Mouse (Mus musculus): ENCODE results near the gene Pgd.
"Not testable (repeated sequence)": the region's sequence is repeated elsewhere in the genome, so short reads cannot be mapped to it uniquely, and the experiment has no call there.

Gene Pgd

DNA sequence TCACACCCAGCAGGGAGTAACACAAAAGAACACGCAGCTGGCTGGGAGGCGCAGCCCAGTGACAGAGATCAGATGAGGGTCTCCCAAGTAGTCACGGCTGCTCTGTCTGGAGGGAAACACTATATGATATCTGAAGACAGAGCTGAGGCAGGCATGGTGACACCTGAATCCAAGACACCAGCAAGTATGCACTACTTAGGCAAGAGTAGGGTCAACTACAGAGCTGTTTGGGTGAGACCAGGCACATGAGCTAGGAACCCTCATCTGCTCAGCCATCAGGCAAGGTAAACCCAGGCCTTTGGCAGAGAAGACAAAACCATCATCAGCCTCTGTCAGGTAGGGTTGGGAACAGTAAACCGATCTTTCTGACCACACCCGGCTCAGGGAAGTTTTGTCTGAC, 33.2 kb downstream of the Pgd start:
- no peak for DNase-seq (ENCODE audit: low spot score in 2 of 2)

DNA sequence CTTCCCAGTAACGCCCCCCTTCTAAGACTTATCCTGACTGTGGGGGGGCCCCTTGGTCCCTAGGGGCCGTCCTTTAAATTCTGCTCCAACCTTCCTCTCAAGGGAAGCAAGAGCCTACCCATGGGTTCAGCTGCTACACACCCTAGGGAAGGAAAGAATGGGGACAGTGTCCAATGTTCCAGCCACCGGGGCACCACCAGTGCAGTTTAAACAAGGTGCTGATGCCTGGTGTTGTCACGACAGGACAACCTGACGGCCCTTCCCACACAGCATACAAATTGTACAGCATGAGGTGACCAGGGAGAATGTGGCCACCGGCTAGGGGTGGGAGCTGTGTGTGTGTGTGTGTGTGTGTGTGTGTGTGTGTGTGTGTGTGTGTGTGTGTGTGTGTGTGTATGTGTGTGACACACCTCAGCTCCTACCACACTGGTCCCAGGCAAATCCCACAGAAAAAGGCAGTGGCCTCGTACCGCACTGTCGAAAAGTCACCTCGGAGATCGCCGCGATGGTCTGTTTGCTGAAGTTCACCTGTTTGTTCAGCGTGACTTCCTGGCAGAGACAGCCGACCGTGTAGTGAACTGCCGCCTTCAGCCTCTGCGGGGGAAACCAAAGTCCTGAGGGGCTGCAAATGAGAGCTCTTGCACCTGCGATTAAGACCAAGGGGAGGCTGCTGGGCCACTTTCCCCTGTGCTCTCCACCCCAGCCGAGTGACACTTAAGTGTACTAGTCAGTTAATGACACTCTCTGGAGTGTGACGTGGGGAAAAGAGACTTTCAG, 34.6 kb downstream of the Pgd start:
- no peak for DNase-seq (ENCODE audit: low spot score in 2 of 2)

GRCm38 (mm10) chr4:149131021-149131752, 35.4 kb downstream of the Pgd start:
- no peak for DNase-seq (ENCODE audit: low spot score in 2 of 2)

DNA sequence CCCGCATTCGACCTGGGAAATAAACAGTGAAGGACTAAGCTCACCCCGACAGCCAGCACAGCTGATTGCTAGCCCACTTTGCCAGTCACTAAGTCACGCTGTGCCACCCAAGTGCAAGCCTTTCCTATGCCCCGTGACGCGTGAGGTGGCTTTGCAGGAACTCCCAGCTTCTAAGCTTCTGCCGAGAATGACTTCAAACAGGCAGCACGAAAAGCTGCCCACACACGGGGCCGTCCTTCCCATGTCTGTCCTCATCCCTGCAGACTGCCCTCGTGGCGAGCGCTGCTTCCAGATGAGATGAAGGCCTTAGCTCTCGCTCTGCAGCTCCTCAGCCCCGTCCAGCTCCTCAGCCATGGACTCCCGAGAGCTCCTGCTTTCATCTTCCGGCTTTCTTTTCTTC, 38.1 kb downstream of the Pgd start:
- no peak for DNase-seq (ENCODE audit: low spot score in 2 of 2)

DNA sequence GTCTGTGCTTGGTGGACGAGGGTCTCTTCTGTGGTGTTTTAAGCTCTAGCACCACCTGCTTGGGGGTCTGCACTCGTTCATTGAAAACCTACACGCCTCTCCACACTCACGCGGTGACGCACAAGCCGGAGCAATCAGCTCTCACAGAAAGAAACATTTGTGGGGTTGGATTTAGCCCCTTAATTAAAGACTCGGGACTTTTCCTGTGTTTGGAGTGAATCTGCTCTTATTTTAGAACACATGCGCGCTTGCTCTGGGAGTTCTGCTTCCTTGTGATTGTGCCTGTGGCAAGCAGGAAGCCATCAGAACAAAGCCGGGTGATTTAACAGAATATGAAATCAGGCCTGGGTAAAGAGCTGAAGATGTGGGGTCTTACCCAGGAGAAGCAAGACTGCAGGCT, 39.9 kb downstream of the Pgd start, which contains the start of gene Cort:
Cort (minus strand) TSS at position 101 of the 400 bp plus-strand sequence.
- DNase-seq (ENCODE audit: low spot score in 2 of 2): no peak

DNA sequence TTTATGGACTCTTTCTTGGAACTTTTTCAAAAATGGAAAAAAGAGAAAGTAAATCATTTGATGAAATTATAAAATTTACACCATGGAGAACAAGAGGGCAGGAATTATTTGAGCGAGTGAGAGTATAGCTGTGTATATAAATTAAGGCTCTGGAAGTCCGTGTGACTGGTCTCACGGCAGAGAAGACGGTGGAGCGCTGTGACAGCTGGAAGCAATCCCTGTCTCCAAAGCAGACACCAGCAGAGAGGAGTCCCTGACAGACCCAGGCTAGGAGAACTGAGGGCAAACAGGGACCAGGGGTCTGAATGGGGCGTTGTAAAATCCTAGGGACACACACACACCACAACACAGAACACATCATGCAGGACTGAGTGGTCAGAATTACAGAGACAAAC, 40.5 kb downstream of the Pgd start:
- no peak for DNase-seq (ENCODE audit: low spot score in 2 of 2)

DNA sequence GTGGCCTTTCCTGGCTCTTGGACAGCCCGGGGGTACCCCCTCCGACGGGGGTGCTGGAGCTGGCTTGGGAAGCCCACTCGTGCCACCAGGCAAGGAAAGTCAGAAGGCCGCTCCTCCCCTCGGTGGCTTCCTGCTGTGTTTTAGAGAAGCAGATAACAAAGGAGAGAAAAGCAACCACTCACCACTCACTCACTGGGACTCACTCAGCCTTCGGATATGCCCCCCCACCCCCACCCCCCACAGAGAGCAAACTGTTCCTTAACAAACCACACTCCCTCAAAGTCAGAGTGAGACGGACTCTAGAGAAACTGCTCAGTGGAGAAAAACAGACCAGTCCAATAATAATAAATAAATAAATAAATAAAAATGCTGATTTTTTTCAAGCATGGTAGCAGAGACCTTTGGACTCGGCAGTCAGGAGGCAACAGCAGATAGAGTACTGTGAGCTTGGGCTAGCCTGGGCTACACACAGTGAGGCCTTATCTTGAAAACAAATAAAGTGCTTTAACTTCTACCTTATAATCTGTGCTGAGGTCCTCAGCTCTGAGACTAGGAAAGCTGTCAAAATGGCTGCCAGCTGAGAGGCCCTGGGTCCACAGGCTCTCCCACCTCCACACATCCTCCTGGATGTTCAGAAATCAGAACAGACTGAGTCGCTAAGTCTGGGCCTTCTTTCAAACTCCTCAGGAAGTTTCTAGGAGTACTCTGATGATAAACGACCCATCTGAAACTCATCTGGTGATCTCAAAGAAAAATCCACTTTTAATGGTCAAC, 41.0 kb downstream of the Pgd start:
- no peak for DNase-seq (ENCODE audit: low spot score in 2 of 2)

- no peak for DNase-seq (ENCODE audit: low spot score in 2 of 2)
These were observed 43.1 kb downstream of the Pgd start for GRCm38 (mm10) chr4:149123432-149123831.

DNA sequence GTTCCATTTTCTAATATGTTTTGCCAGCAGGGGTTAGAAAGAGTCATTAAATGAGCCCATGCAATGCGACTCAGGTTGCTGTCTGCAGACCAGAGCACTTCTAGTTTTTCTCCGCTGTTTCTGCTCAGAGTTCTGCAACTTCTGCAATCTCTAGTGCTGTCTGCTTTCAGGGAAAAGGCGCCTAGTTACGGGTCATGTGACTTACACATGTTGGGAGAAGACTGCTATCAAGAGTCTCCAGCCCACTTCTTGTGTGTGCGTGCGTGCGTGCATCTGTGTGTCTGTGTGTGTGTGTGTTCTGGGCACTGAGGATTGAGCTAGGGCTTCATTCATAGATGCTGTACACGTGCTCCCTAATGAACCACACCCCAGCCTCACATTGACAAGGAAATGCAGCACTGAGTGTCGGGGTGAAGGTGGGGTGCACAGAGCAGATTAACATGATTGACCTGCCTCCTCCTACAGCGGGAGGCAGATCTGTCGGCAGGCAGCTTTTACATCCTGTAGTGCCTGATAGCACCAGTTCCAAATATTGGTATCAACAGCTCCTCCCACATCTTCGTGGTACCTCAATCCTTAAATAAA, 46.5 kb downstream of the Pgd start:
- DNase-seq (ENCODE audit: low spot score in 2 of 2): not testable (repeated sequence)

DNA sequence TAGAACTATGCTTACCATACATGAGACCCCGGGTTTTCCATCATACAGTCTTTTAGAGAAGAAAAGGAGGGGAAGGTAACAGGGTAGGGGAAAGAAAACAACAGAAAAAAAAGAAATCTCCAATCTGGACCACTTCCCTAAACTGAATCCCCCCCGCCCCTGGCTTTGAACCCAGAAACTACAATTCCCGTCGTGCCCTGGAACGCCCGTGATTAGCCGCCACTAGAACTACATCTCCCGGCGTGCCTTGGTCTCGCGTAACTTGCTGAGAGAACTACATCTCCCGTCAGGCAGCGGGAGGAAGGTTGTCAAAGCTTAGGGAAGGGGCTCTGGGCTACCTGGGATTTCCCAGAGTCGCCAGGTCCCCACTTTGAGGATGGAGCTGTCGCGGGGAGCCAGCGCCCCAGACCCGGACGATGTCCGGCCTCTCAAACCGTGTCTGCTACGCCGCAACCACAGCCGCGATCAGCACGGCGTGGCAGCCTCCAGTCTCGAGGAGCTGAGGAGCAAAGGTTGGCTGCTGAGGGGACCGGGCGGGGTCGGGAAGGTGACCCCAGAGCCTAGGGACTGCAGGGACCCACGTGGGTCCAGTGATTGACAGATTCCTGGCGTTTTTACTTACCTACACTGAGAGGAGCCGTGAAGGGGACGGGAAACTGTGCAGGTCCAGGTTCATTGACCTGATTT, 62.6 kb downstream of the Pgd start, which contains the start of gene Dffa:
Dffa (plus strand) TSS at position 272 of the 687 bp plus-strand sequence.
- peak; percentile 82 to 91 for DNase-seq (ENCODE audit: low spot score in 2 of 2)

GRCm38 (mm10) chr4:149101456-149101855, 65.1 kb downstream of the Pgd start:
- DNase-seq (ENCODE audit: low spot score in 2 of 2): no peak

- not testable (repeated sequence) for DNase-seq (ENCODE audit: low spot score in 2 of 2)
These were observed 66.1 kb downstream of the Pgd start for GRCm38 (mm10) chr4:149100449-149100848.
